Mouse (Mus musculus): ENCODE measurements at regions not wholly inside any gene's neighbourhood (a gene's known extent, or its start where the extent isn't known, plus 50 kb on each side); places are given as distances from the start of the nearest gene placed in this dataset.

GRCm38 (mm10) chr4:124395966-124396395 lies 214.6 kb downstream of the 3100002H09Rik start:
- Histone ChIP-seq H3K36me3 (ENCODE audit: control insufficient read depth, insufficient read depth, low read length) (no peaks in the 10 kb centered on the region), H3K9me3 (ENCODE audit: control insufficient read depth, low read length) (no peaks in the 10 kb centered on the region), H3K27ac (ENCODE audit: low read depth, low read length) (no peak overlapping the region), H3K4me3 (ENCODE audit: low read depth, low read length) (no peak overlapping the region), H3K9ac (ENCODE audit: low read depth, low read length) (no peak overlapping the region), H3K27me3 (replicated peaks; ENCODE audit: control insufficient read depth, insufficient read depth, low read length) (no peaks in the 10 kb centered on the region), H3K4me2 (no peak overlapping the region), H3K4me1 (replicated peaks; ENCODE audit: control insufficient read depth, insufficient read depth, low read length) (no peaks in the 10 kb centered on the region)
- 76% methylated on average over 7 of the region's 7 CpGs for WGBS
- no peak for ATAC-seq (replicated peaks; ENCODE audit: low FRiP score)
- DNase-seq (ENCODE audit: low spot score), result no peak

- Histone ChIP-seq H3K36me3 (ENCODE audit: control insufficient read depth, insufficient read depth, low read length) (no peaks in the 10 kb centered on the region), H3K4me2 (no peak overlapping the region), H3K9me3 (ENCODE audit: control insufficient read depth, low read length) (no peaks in the 10 kb centered on the region), H3K27me3 (replicated peaks; ENCODE audit: control insufficient read depth, insufficient read depth, low read length) (no peaks in the 10 kb centered on the region), H3K4me3 (ENCODE audit: low read depth, low read length) (no peak overlapping the region), H3K27ac (ENCODE audit: low read depth, low read length) (no peak overlapping the region), H3K9ac (ENCODE audit: low read depth, low read length) (no peak overlapping the region), H3K4me1 (replicated peaks; ENCODE audit: control insufficient read depth, insufficient read depth, low read length) (no peaks in the 10 kb centered on the region)
- no peak for ATAC-seq (replicated peaks; ENCODE audit: low FRiP score)
- WGBS, result 80% methylated on average over 14 of the region's 14 CpGs
- DNase-seq (ENCODE audit: low spot score), result no peak
These were observed 215.3 kb downstream of the 3100002H09Rik start for GRCm38 (mm10) chr4:124395069-124395965.

GRCm38 (mm10) chr4:124393595-124393994 lies 217.0 kb downstream of the 3100002H09Rik start:
- DNase-seq (ENCODE audit: low spot score) (no peak), ATAC-seq (replicated peaks; ENCODE audit: low FRiP score) (no peak)
- H3K36me3 ChIP-seq (ENCODE audit: control insufficient read depth, insufficient read depth, low read length), result no peaks in the 10 kb centered on the region
- WGBS, result 51% methylated on average over 10 of the region's 10 CpGs
- H3K4me2 ChIP-seq, result no peak overlapping the region
- no peaks in the 10 kb centered on the region for H3K9me3 ChIP-seq (ENCODE audit: control insufficient read depth, low read length)
- no peak overlapping the region for H3K27ac ChIP-seq (ENCODE audit: low read depth, low read length)
- no peak overlapping the region for H3K9ac ChIP-seq (ENCODE audit: low read depth, low read length)
- no peak overlapping the region for H3K4me3 ChIP-seq (ENCODE audit: low read depth, low read length)
- no peaks in the 10 kb centered on the region for H3K4me1 ChIP-seq (replicated peaks; ENCODE audit: control insufficient read depth, insufficient read depth, low read length)
- H3K27me3 ChIP-seq (replicated peaks; ENCODE audit: control insufficient read depth, insufficient read depth, low read length), result no peaks in the 10 kb centered on the region

- 62% methylated on average over 10 of the region's 10 CpGs for WGBS
- Histone ChIP-seq H3K4me3 (ENCODE audit: low read depth, low read length) (no peak overlapping the region), H3K36me3 (ENCODE audit: control insufficient read depth, insufficient read depth, low read length) (no peaks in the 10 kb centered on the region), H3K27me3 (replicated peaks; ENCODE audit: control insufficient read depth, insufficient read depth, low read length) (no peaks in the 10 kb centered on the region), H3K9ac (ENCODE audit: low read depth, low read length) (no peak overlapping the region), H3K4me1 (replicated peaks; ENCODE audit: control insufficient read depth, insufficient read depth, low read length) (no peaks in the 10 kb centered on the region; the same call in 1 of the 2 replicates), H3K27ac (ENCODE audit: low read depth, low read length) (no peak overlapping the region), H3K4me2 (no peak overlapping the region), H3K9me3 (ENCODE audit: control insufficient read depth, low read length) (no peaks in the 10 kb centered on the region)
- ATAC-seq (replicated peaks; ENCODE audit: low FRiP score), result no peak
- no peak for DNase-seq (ENCODE audit: low spot score)
These were observed 221.5 kb downstream of the 3100002H09Rik start for GRCm38 (mm10) chr4:124389067-124389466.

GRCm38 (mm10) chr4:124385106-124386055 lies 225.2 kb downstream of the 3100002H09Rik start:
- ATAC-seq (replicated peaks; ENCODE audit: low FRiP score) (no peak), DNase-seq (ENCODE audit: low spot score) (no peak)
- H3K4me2 ChIP-seq, result no peak overlapping the region
- H3K4me1 ChIP-seq (replicated peaks; ENCODE audit: control insufficient read depth, insufficient read depth, low read length), result no peaks in the 10 kb centered on the region; the same call in 1 of the 2 replicates
- no peak overlapping the region for H3K9ac ChIP-seq (ENCODE audit: low read depth, low read length)
- no peaks in the 10 kb centered on the region for H3K27me3 ChIP-seq (replicated peaks; ENCODE audit: control insufficient read depth, insufficient read depth, low read length)
- H3K9me3 ChIP-seq (ENCODE audit: control insufficient read depth, low read length), result no peaks in the 10 kb centered on the region
- H3K4me3 ChIP-seq (ENCODE audit: low read depth, low read length), result no peak overlapping the region
- no peak overlapping the region for H3K27ac ChIP-seq (ENCODE audit: low read depth, low read length)
- H3K36me3 ChIP-seq (ENCODE audit: control insufficient read depth, insufficient read depth, low read length), result no peaks in the 10 kb centered on the region
- 51% methylated on average over 11 of the region's 11 CpGs for WGBS

- no peak overlapping the region for H3K4me3 ChIP-seq (ENCODE audit: low read depth, low read length)
These were observed 234.1 kb downstream of the 3100002H09Rik start for GRCm38 (mm10) chr4:124376504-124376903.

GRCm38 (mm10) chr4:124375581-124375980 lies 235.0 kb downstream of the 3100002H09Rik start:
- Histone ChIP-seq H3K4me2 (no peak overlapping the region), H3K4me1 (replicated peaks; ENCODE audit: control insufficient read depth, insufficient read depth, low read length) (no peaks in the 10 kb centered on the region), H3K9ac (ENCODE audit: low read depth, low read length) (no peak overlapping the region), H3K9me3 (ENCODE audit: control insufficient read depth, low read length) (no peaks in the 10 kb centered on the region), H3K27me3 (replicated peaks; ENCODE audit: control insufficient read depth, insufficient read depth, low read length) (0 out of 2 replicates have a peak, but pooled peaks cover 3% of the 10 kb centered on the region), H3K4me3 (ENCODE audit: low read depth, low read length) (no peak overlapping the region), H3K27ac (ENCODE audit: low read depth, low read length) (no peak overlapping the region), H3K36me3 (ENCODE audit: control insufficient read depth, insufficient read depth, low read length) (no peaks in the 10 kb centered on the region)
- 56% methylated on average over 6 of the region's 6 CpGs for WGBS
- DNase-seq (ENCODE audit: low spot score), result no peak
- ATAC-seq (replicated peaks; ENCODE audit: low FRiP score), result no peak

More at GRCm38 (mm10) chr4:124376504-124376903, 234.1 kb downstream of the 3100002H09Rik start:
- no peaks in the 10 kb centered on the region for H3K4me1 ChIP-seq (replicated peaks; ENCODE audit: control insufficient read depth, insufficient read depth, low read length)
- WGBS, result 57% methylated on average over 5 of the region's 5 CpGs
- no peaks in the 10 kb centered on the region for H3K9me3 ChIP-seq (ENCODE audit: control insufficient read depth, low read length)
- DNase-seq (ENCODE audit: low spot score) (no peak), ATAC-seq (replicated peaks; ENCODE audit: low FRiP score) (no peak)
- no peaks in the 10 kb centered on the region for H3K36me3 ChIP-seq (ENCODE audit: control insufficient read depth, insufficient read depth, low read length)
- no peak overlapping the region for H3K27ac ChIP-seq (ENCODE audit: low read depth, low read length)
- no peak overlapping the region for H3K9ac ChIP-seq (ENCODE audit: low read depth, low read length)
- 0 out of 2 replicates have a peak, but pooled peaks cover 3% of the 10 kb centered on the region for H3K27me3 ChIP-seq (replicated peaks; ENCODE audit: control insufficient read depth, insufficient read depth, low read length)
- H3K4me2 ChIP-seq, result no peak overlapping the region

GRCm38 (mm10) chr4:124368831-124369230 lies 241.8 kb downstream of the 3100002H09Rik start:
- Histone ChIP-seq H3K9ac (ENCODE audit: low read depth, low read length) (no peak overlapping the region), H3K36me3 (ENCODE audit: control insufficient read depth, insufficient read depth, low read length) (no peaks in the 10 kb centered on the region), H3K4me2 (no peak overlapping the region), H3K4me3 (ENCODE audit: low read depth, low read length) (no peak overlapping the region), H3K9me3 (ENCODE audit: control insufficient read depth, low read length) (no peaks in the 10 kb centered on the region), H3K27me3 (replicated peaks; ENCODE audit: control insufficient read depth, insufficient read depth, low read length) (no peaks in the 10 kb centered on the region), H3K27ac (ENCODE audit: low read depth, low read length) (no peak overlapping the region), H3K4me1 (replicated peaks; ENCODE audit: control insufficient read depth, insufficient read depth, low read length) (no peaks in the 10 kb centered on the region)
- ATAC-seq (replicated peaks; ENCODE audit: low FRiP score) (no peak), DNase-seq (ENCODE audit: low spot score) (no peak)
- 74% methylated on average over 3 of the region's 3 CpGs for WGBS
